ENCODE assay signal across 1 mouse cellular context in the genomic region with DNA sequence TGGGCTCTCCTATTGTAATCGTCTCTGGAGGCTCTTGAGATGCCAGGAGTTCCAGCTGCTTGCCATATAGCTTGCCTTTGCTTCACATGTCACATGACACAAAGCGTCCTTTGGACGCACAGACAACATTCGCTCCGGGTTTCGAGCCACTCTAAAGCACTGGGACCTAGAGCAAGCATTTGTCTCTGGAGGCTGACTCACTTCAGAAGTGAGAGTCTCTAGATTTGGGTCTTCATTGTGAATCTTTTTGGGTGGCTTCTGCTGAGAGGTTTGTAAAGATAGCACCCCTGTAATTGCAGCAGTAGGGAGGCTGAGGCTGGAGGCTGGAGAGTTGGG.
TF ChIP-seq lines count a peak whose summit lies in the region.

No protein-coding gene starts in this region.

TF ChIP-seq in MEL, 35 proteins besides CTCF, POLR2A, EP300 and RAD21:
- peak; percentile 59; the same call in 1 of the 2 replicates for TF ChIP-seq USF1 (IDR thresholded peaks at IDR 0.05; ENCODE audit: low read depth, low read length)
- TF ChIP-seq ZNF384 (IDR thresholded peaks at IDR 0.05; ENCODE audit: low read depth, low read length): no peak
